Mouse (Mus musculus) liver, adult 2 months (tissue): ENCODE measurements around the gene Hoxc9.

Experiments
- CTCF ChIP-seq: fragments of 200-500 bp; IDR thresholded peaks from 2 replicates; pipeline ENCODE4 v1.5.1; 2011; ENCODE audit warnings: low read depth, low read length, control low read depth
- POLR2A ChIP-seq: fragments of 200-500 bp; IDR thresholded peaks from 2 replicates; pipeline ENCODE4 v1.6.1; 2011; ENCODE audit warnings: low read length, control low read depth; ENCODE audit not compliant: insufficient read depth; ENCODE audit errors: extremely low read depth

DNA sequence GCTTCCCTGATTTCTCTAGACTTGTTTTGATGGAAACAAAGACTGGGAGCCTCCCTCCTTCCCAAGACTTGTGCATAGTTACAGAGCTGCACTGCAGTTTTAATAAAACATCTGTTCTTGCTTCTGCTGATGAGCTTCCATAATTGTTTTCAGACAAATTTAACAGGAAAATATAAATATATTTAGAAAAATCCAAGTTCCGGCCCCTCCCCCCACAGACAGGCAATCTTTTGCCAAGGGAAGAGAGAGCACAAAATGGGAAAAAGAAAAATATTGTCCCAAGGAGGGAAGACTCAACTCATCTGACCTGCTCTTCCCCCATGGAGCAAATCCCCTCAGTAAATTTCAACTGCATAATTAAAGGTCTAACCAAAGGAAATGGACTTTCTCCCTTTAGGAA lies 30.1 kb downstream of the Hoxc9 start:
- TF ChIP-seq POLR2A (no peak), CTCF (no peak)
